Mouse (Mus musculus): Measurements from ENCODE around the gene Bnip3.

Bnip3 gene

DNA sequence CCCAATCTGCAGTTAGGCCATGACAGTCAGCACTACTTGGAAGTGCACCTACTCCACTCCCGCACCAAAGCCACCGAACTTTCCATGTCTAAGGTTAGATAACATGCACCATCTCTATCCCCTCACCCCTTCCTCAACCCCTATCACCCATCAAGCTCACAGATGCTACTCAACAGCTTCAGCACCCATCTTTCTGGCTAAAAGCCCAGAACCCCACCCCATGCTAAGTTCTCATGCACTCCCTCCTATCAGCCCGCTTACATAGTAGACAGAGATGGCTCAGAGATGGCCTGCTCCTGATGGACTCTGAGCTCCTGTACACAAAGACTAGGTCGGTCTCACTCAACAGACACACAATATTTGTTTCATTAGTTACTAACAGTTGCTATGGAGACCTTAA is 65.9 kb downstream of the Bnip3 start:
- DNase-seq (ENCODE audit: low spot score) = no peak

DNA sequence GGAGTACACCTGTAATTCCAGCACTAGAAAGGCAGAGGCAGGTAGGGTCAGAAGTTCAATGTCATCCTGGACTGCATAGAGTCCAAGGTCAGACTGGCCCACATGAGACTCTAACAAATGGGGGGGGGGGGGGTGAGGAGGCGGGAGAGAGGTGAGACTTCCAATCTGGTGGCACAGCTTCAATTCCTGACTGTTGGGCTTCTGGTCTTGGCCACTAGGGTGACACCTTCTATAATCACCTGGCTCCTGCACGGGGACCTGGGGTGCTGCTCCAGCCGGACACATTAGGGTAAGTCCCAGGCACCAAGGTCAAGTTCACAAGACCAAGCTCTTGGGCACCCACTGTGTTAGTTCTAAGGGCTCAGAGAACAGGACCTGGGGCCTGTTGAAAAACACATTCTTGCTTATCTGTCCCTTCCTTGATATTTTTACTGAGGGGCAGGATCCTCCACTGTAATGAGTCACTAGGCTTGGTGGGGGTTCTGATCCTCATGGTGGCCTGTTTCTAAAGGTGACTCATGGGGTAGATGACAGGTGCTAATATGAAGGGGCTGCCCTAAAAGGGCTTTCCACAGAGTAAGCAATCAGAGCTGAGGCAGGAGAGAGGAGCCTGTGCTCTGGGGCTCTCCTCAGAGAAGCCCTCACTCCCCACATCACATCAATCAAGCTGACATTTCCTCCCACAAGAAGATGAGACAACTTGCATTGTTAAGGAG is 67.7 kb downstream of the Bnip3 start:
- no peak for DNase-seq (ENCODE audit: low spot score)
